Mouse (Mus musculus) c-Kit-positive CD71-positive TER-119-positive erythroid progenitor cells, embryonic 14.5 days (primary cell): ENCODE measurements around the gene Xylb.
A peak's percentile ranks its signal among the peaks of the same experiment; 100 is the strongest.
"Not testable (repeated sequence)": the region's sequence is repeated elsewhere in the genome, so short reads cannot be mapped to it uniquely, and the experiment has no call there.

ENCODE experiments used
- DNase-seq: peaks from one replicate; pipeline ENCODE4 v3.0.0-alpha.2; 2013; ENCODE audit warnings: low spot score

The Xylb gene

DNA sequence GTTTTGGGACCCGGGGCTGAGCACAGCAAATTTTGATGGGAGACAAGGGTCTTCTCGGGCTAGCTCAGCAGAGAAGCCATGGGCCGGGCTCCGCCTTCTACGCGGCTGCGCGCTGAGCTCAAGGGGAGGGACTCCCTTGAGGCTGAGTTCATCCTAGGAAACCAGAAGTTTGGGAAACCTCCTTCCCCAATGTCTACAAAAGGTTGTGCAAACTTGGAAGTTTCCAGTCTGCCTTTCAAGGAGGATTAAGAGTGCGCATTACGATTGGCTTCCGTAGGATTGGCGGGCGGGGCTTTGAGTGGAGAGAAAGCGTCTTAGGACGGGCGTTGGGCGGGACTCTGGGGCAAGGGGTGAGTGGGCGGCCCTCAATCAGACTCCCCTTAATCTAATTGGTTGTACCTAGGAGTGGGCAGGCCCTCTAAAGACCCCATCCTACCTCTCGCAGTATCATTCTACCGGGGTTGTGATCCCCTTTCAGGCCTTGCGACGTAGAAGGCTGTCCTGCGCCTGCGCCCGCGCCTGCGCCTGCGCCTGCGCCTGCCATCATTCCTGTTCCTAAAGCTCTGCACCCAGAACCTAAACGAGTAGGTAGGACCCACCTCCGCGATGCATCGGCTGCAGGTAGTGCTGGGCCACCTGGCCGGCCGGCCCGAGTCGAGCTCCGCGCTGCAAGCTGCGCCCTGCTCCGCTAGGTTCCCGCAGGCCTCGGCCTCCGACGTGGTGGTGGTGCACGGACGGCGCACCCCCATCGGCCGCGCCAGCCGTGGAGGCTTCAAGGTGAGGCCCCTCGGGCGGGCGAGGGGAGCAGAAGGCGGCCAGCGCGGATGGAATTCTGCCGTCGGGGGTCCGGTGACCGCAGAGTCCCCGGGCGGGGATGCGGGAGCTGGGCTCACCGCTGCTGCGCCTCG is 16.0 kb upstream of the Xylb start, which contains the start of gene Myd88:
TSS of gene Myd88 (minus strand) at position 503 of the 908 bp plus-strand sequence.
- DNase-seq: peak; percentile 87

DNA sequence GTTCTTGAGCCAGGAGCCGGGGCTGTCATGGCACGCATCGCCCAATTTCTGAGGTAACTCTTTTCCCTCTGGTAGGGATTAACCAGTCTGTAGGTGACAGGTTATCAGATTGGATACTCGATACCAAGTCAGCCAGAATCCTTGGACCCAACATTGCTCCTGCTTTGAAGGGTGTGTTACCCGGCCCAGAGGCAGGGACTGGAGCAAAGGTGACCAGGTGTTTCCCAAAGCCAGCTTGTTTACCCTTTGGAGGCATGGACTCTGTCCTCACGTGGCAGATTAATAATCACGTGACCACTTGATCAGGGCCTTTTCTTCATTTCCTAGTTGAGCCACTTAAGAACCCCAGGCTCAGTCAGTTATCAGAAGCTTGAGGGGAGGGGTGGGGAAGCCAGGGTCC is 14.5 kb upstream of the Xylb start:
- no peak for DNase-seq

GRCm38 (mm10) chr9:119346376-119346775 is 10.8 kb upstream of the Xylb start:
- DNase-seq: no peak

GRCm38 (mm10) chr9:119350531-119350930 is 6.7 kb upstream of the Xylb start:
- DNase-seq: no peak

DNA sequence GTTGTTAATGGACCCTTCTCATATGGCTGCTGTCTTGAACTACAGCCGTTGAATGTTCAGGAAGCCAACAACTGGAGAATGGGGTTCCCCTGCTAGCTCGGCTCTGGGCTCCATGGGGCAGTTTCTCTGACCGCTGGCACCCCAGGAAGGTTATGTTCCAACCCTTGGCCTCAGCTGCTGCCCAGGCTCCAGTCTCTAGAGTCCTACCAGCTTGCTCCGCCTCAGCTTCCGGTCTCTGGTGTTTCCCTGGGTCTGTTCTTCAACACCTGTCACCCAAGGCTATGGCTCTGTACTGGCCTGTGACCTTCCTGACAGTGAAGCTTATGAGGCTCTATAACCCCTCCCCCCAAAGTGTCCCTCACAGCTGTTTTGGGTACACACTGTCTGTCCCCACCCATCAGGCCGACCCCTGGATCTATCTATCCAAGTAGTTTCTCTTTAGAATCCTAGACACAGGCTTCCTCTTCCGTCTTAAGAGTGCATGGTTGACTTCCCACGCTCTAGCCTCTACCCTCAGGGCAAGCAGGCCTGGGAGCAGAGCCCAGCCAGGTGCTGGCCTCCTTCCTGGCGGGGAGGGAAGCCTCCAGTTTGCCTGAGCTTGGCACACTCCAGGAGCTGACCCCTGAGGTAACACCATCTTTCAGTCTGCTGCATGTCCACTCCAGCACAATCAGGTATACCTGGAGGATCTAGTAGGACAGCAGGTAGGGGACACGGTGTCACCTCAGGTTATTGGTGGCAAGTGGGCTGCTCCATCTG is 6.1 kb upstream of the Xylb start:
- DNase-seq: no peak

DNA sequence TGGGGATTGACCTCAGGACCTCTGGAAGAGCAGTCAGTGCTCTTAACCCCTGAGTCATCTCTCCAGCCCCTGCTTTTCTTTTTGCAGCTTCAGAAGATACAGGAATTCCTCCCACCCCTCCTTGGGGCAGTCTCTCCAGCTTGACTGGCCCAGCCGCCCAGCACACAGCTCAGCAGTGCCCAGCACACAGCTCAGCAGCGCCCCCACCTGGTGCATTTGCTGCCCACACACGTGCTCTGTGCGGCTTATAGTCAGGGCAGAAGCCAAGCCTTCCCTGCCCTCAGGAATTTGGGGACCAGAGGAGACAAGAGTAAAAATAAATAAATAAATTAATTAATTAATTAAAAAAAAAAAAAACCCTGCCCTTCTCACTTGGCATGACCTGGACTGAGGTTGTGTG is 5.1 kb upstream of the Xylb start:
- peak; percentile 69 for DNase-seq

DNA sequence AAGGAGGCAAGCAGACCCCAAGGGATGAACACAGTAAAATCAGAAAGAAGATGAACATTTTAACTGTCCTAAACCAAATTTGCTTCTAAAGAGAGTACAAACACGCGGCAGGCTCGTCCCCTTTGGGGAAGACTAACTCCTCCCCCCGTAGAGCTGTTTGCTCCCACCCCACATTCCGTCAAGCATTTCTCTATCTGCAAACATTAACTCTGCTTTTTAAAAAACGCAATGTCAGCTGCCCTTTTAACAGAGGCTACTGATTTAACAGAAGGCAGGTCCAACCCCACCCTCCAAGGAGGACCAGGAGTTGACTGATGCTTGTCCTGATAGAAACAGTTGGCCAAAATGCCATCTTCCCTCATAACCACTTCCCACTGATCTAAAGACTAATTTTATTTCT is 3.3 kb upstream of the Xylb start:
- DNase-seq: no peak

- DNase-seq: no peak
Observed at GRCm38 (mm10) chr9:119355943-119356342, 1.2 kb upstream of the Xylb start.

- DNase-seq: no peak
Observed at GRCm38 (mm10) chr9:119358058-119358429, 863 bp downstream of the Xylb start.

DNA sequence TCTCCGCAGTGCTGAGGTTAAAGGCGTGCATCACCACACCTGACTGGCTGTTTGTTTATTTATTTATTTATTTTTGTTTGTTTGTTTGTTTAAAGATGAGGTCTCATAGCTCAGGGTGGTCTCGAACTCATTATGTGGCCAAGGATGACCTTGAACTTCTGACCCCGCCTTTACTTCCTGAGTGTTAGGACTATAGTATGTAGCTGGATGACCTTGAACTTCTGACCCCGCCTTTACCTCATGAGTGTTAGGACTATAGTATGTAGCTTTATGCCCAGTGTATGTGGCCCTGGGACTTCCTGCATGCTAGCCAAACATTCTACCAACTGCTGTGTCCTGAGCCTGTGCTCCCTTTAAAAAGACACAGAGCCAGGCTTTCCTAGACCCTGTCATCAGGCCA is 4.2 kb downstream of the Xylb start:
- no peak for DNase-seq

- no peak for DNase-seq
Observed at GRCm38 (mm10) chr9:119363229-119363628, 6.0 kb downstream of the Xylb start.

DNA sequence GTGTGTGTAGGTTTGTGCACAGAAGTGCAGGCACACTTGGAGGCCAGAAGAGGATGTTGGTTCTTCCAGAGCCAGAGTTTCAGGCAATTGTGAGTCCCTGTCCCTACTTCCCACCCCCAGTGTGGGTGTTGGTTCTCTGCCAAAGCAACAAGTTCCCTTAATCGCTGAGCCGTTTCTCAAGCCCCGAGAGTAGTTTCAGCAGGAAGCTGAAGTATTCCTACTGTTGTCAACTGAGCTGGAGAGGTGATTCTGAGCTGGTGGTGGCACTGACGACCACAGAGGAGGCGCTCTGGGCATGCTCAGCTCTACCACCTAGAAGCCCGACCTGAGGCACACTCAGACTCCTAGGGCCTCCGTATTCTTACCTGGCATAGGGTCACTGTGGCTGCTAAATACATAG is 8.1 kb downstream of the Xylb start, which contains the start of gene Slc22a14:
TSS of gene Slc22a14 (minus strand) at position 270 of the 400 bp plus-strand sequence.
- DNase-seq: no peak

DNA sequence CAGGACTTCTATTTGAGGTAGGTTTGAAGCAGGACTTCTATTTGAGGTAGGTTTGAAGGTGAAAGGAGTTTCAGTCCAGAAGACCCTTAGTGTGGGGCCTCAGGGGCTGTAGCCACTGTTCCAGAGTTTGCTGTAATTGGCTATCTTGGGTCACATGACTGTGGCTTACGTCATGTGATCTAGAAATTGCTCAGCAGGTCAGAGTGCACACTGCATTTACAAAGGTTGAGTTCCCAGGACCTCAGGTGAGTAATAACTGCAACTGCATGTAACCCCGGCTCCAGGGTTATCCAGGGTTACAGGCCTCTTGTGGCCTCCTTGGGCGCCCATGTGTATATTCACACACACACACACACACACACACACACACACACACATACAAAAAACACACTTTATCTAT is 11.2 kb downstream of the Xylb start:
- DNase-seq: no peak

DNA sequence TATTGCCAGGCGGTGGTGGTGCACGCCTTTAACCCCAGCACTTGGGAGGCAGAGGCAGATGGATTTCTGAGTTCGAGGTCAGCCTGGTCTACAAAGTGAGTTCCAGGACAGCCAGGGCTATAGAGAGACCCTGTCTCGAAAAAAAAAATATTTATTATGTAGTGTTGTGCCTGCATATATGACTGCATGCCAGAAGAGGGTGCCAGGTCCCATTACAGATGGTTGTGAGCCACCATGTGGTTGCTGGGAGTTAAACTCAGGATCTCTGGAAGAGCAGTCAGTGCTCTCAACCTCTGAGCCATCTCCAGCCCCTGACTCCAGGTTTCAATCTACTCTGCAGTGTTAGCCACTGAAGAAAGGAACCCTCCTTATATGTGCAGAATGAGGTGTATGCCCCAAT is 13.6 kb downstream of the Xylb start:
- not testable (repeated sequence) for DNase-seq

- DNase-seq: no peak
Observed at GRCm38 (mm10) chr9:119371251-119371650, 14.1 kb downstream of the Xylb start.

- DNase-seq: no peak
Observed at GRCm38 (mm10) chr9:119375008-119375407, 17.8 kb downstream of the Xylb start.

GRCm38 (mm10) chr9:119375556-119375955 is 18.4 kb downstream of the Xylb start:
- no peak for DNase-seq

- no peak for DNase-seq
Observed at GRCm38 (mm10) chr9:119378231-119378630, 21.1 kb downstream of the Xylb start.

DNA sequence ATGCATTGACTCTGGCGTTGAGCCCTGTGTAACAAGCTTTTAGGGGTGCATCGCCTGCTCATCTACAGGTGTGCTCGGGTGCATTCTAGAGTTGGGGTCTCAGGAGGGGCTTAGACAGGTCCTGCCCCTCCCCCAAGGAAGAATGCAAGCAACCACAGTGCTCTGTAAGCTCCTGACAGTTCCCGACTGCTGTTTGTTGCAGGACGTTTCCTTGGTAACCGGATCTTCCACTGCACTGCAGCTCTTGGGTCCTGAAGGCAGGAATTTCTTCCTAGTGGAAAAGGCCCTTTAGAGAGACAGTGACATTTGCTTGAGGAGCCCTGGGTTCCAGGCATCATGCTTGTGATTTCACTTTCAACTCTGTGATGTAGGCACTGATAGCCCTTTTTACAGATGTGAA is 25.4 kb downstream of the Xylb start:
- DNase-seq: no peak

DNA sequence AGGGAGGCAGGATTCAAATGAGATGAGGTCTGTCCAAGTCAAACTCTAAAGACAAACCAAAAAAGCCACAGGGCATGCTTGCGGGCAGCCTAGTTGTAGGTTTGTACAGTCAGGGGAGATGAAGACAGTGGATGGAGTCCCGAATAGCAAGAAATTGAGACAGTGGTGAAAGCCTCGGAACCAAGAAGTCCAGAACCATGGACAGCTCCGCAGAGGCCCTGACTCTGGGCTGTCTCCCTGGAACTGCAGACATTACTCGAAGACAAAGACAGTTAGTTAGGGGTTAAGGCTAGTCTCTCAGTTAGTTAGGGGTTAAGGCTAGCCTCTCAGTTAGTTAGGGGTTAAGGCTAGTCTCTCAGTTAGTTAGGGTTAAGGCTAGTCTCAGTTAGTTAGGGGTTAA is 31.8 kb downstream of the Xylb start:
- no peak for DNase-seq

DNA sequence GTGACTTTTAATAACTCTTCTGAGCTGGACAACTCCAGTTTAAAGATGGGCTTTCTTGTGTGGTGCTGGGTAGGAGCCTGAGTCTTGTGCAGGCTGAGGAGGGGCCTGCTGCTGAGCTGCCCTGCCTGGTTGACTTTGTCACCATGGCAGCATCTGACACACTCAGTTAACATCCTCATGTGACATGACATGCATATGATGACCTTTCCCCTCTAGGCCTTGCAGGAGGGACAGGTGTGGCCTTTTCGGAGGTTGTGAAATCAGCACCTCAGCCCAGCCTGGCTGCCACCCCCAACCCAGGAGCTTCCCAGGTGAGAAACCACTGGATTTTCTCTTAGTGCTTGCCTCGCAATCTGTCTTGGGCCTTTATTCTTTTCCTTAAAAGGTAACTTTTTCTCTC is 33.0 kb downstream of the Xylb start:
- DNase-seq: no peak

GRCm38 (mm10) chr9:119394808-119395207 is 37.6 kb downstream of the Xylb start:
- DNase-seq: no peak

DNA sequence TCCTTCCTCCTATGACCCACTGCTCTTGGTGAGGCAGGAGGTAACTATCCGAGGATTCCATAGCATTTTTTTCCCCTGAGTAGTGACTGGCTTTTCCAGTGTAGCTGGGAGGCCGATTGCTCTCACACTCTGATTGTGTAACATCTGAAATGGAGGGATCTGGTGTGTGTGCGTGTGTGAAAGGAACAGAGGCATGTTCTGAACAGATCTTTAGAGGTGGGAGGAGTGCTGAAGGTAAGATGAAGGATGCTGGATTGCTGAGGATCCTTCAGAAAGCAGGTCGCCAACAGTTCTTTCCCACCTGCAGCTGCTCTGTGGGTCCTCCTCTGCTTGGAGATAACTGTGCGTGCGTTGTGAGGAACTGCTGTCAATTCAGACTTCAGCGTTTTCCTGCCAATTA is 44.2 kb downstream of the Xylb start:
- DNase-seq: no peak
